Mouse (Mus musculus) erythroblast, embryonic 14.5 days (primary cell): ENCODE measurements at regions not wholly inside any gene's neighbourhood (a gene's known extent, or its start where the extent isn't known, plus 50 kb on each side); places are given as distances from the start of the nearest gene placed in this dataset.

Experiments used
- H3K27me3 ChIP-seq: 2 replicates; pipeline ENCODE4 v1.6.1; 2012; ENCODE audit warnings: inconsistent platforms; ENCODE audit not compliant: control insufficient read depth
- H3K36me3 ChIP-seq: 2 replicates; pipeline ENCODE4 v1.6.1; 2012; ENCODE audit warnings: mild to moderate bottlenecking, inconsistent platforms; ENCODE audit not compliant: control insufficient read depth
- H3K4me1 ChIP-seq: 2 replicates; pipeline ENCODE4 v1.6.1; 2012; ENCODE audit warnings: inconsistent platforms; ENCODE audit not compliant: control insufficient read depth
- H3K4me3 ChIP-seq: replicated peaks from 2 replicates; pipeline ENCODE3; 2012; ENCODE audit warnings: moderate library complexity, mild to moderate bottlenecking, inconsistent platforms
- H3K9me3 ChIP-seq: 2 replicates; pipeline ENCODE4 v1.6.1; 2012; ENCODE audit warnings: low read length, inconsistent platforms, mixed read lengths; ENCODE audit not compliant: control insufficient read depth
- GATA1 ChIP-seq: IDR thresholded peaks from 2 replicates; pipeline ENCODE4 v1.6.1; 2012; ENCODE audit warnings: low read length, inconsistent platforms, mixed read lengths
- TAL1 ChIP-seq: IDR thresholded peaks from 3 replicates; pipeline ENCODE4 v1.6.1; 2012; ENCODE audit warnings: low read length, inconsistent platforms, mixed read lengths

- Histone ChIP-seq H3K4me3 (no peak overlapping the region), H3K4me1 (peaks cover 24% of the 10 kb centered on the region), H3K36me3 (no peaks in the 10 kb centered on the region), H3K27me3 (no peaks in the 10 kb centered on the region), H3K9me3 (peaks cover 3% of the 10 kb centered on the region; the same call in 1 of the 2 replicates)
- TF ChIP-seq GATA1, result no peak
- TF ChIP-seq TAL1, result no peak
Observed at GRCm38 (mm10) chr10:119065133-119065817, 174.6 kb downstream of the Cand1 start.

- Histone ChIP-seq H3K4me3 (no peak overlapping the region), H3K9me3 (peaks cover 3% of the 10 kb centered on the region; the same call in 1 of the 2 replicates), H3K27me3 (no peaks in the 10 kb centered on the region), H3K36me3 (no peaks in the 10 kb centered on the region), H3K4me1 (peaks cover 24% of the 10 kb centered on the region)
- TF ChIP-seq GATA1 (no peak), TAL1 (no peak)
Observed at GRCm38 (mm10) chr10:119064218-119064617, 175.6 kb downstream of the Cand1 start.

- H3K9me3 ChIP-seq, result peaks cover 3% of the 10 kb centered on the region; the same call in 1 of the 2 replicates
- H3K27me3 ChIP-seq, result no peaks in the 10 kb centered on the region
- peaks cover 24% of the 10 kb centered on the region for H3K4me1 ChIP-seq
- H3K4me3 ChIP-seq, result no peak overlapping the region
- TF ChIP-seq GATA1 (no peak), TAL1 (no peak)
- no peaks in the 10 kb centered on the region for H3K36me3 ChIP-seq
Observed at GRCm38 (mm10) chr10:119063209-119063699, 176.6 kb downstream of the Cand1 start.

GRCm38 (mm10) chr10:119061958-119062599 lies 177.8 kb downstream of the Cand1 start:
- no peak for TF ChIP-seq GATA1
- TF ChIP-seq TAL1, result no peak
- H3K9me3 ChIP-seq, result no peaks in the 10 kb centered on the region
- no peaks in the 10 kb centered on the region for H3K36me3 ChIP-seq
- H3K4me3 ChIP-seq, result no peak overlapping the region
- peaks cover 24% of the 10 kb centered on the region for H3K4me1 ChIP-seq
- no peaks in the 10 kb centered on the region for H3K27me3 ChIP-seq

- H3K4me1 ChIP-seq, result peaks cover 24% of the 10 kb centered on the region
Observed at GRCm38 (mm10) chr10:119061349-119061850, 178.5 kb downstream of the Cand1 start.

GRCm38 (mm10) chr10:119058493-119059020 lies 181.3 kb downstream of the Cand1 start:
- Histone ChIP-seq H3K36me3 (no peaks in the 10 kb centered on the region), H3K27me3 (no peaks in the 10 kb centered on the region)

More at GRCm38 (mm10) chr10:119061349-119061850, 178.5 kb downstream of the Cand1 start:
- TF ChIP-seq TAL1, result no peak
- no peak for TF ChIP-seq GATA1
- Histone ChIP-seq H3K9me3 (no peaks in the 10 kb centered on the region), H3K4me3 (no peak overlapping the region), H3K36me3 (no peaks in the 10 kb centered on the region), H3K27me3 (no peaks in the 10 kb centered on the region)

GRCm38 (mm10) chr10:119055199-119055785 lies 184.6 kb downstream of the Cand1 start:
- H3K4me1 ChIP-seq, result no peaks in the 10 kb centered on the region
- TF ChIP-seq TAL1 (no peak), GATA1 (no peak)
- H3K4me3 ChIP-seq, result no peak overlapping the region
- no peaks in the 10 kb centered on the region for H3K36me3 ChIP-seq
- no peaks in the 10 kb centered on the region for H3K9me3 ChIP-seq
- no peaks in the 10 kb centered on the region for H3K27me3 ChIP-seq

More at GRCm38 (mm10) chr10:119058493-119059020, 181.3 kb downstream of the Cand1 start:
- Histone ChIP-seq H3K4me3 (no peak overlapping the region), H3K9me3 (no peaks in the 10 kb centered on the region), H3K4me1 (peaks cover 9% of the 10 kb centered on the region)
- TF ChIP-seq GATA1 (no peak), TAL1 (no peak)

- H3K4me3 ChIP-seq, result no peak overlapping the region
- H3K4me1 ChIP-seq, result no peaks in the 10 kb centered on the region
- no peaks in the 10 kb centered on the region for H3K36me3 ChIP-seq
- H3K27me3 ChIP-seq, result no peaks in the 10 kb centered on the region
- no peak for TF ChIP-seq GATA1
- no peak for TF ChIP-seq TAL1
- no peaks in the 10 kb centered on the region for H3K9me3 ChIP-seq
Observed at GRCm38 (mm10) chr10:119054191-119055175, 184.5 kb upstream of the Dyrk2 start.
